Mouse (Mus musculus) limb, embryonic 10.5 days (tissue): ENCODE measurements around the gene Crtap. TPM values are rescaled to one million over a fixed set of nuclear protein-coding genes. Genes with fewer than 3 reads are reported as not detected.
A peak's percentile ranks its signal among the peaks of the same experiment; 100 is the strongest.
"Not testable (repeated sequence)": the region's sequence is repeated elsewhere in the genome, so short reads cannot be mapped to it uniquely, and the experiment has no call there.

ENCODE experiments used
- DNase-seq: peaks from one replicate; pipeline ENCODE4 v3.0.0-alpha.2; 2017; ENCODE audit warnings: low spot score
- H3K27ac ChIP-seq: fragments of 300-500 bp; sonication (generic); 2 replicates; pipeline ENCODE4 v1.5.1; 2016; ENCODE audit warnings: mild to moderate bottlenecking
- H3K27me3 ChIP-seq: fragments of 300-500 bp; sonication (generic); 2 replicates; pipeline ENCODE4 v1.6.1; 2016; ENCODE audit warnings: low read depth, mild to moderate bottlenecking; ENCODE audit not compliant: poor library complexity, severe bottlenecking
- H3K36me3 ChIP-seq: fragments of 300-500 bp; sonication (generic); 2 replicates; pipeline ENCODE4 v1.6.1; 2016; ENCODE audit warnings: mild to moderate bottlenecking, moderate library complexity
- H3K4me1 ChIP-seq: fragments of 300-500 bp; sonication (generic); 2 replicates; pipeline ENCODE4 v1.6.1; 2016
- H3K4me3 ChIP-seq: fragments of 300-500 bp; sonication (generic); 2 replicates; pipeline ENCODE4 v1.5.1; 2016; ENCODE audit warnings: mild to moderate bottlenecking, moderate library complexity
- H3K9me3 ChIP-seq: fragments of 300-500 bp; sonication (generic); replicated peaks from 2 replicates; pipeline ENCODE4 v1.6.1; 2016; ENCODE audit warnings: mild to moderate bottlenecking
- WGBS: fragments of 180-500 bp; shearing (Covaris S2); methylation state at CpG from one replicate; pipeline ENCODE4 v1.1.7; 2016; 5-methylcytosine and 5-hydroxymethylcytosine counted together
- polyA plus RNA-seq: library from polyadenylated mRNA; unstranded; fragments of >200 nt; fragmentation: Nextera tagmentation; extraction: Ambion mirVana; gene quantifications from 2 replicates; pipeline ENCODE4 v1.2.1, GENCODE M21; 2016

Gene Crtap
- polyA plus RNA-seq, 1 experiment from 2014 or later = 55.4 TPM

DNA sequence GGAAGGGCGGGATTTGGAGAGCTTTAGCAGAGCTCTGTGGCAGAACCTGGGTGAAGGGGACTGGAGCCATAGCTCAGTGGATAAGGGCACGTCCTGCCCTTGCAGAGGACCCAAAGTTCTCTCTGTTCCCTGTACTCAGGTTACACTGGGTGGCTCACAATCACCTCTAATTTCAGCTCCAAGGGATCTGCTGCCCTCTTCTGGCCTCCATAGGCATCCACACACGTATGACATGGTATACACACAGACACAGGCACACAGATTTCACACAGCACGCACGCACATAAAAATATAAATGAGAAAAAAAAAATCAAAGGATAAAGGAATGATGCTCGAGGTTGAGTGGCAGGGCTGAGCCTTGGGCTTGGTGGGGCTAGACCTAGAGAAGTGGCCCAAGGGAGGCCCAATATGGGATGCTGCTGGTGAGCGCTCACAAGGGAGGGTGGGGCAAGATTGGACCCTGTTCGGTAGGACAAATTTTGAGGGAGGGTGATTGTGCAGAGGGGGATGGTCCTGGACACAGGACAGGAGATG, 1.0 kb downstream of the Crtap start:
- H3K4me1 ChIP-seq = peaks cover 33% of the 10 kb centered on the region
- no peak for DNase-seq
- peak overlapping the region; percentile 78 for H3K4me3 ChIP-seq
- peak overlapping the region; percentile 91 for H3K27ac ChIP-seq
- WGBS = 75% methylated on average over 8 of the region's 8 CpGs
- peaks cover 9% of the 10 kb centered on the region for H3K36me3 ChIP-seq
- H3K27me3 ChIP-seq = no peaks in the 10 kb centered on the region
- H3K9me3 ChIP-seq = no peaks in the 10 kb centered on the region

DNA sequence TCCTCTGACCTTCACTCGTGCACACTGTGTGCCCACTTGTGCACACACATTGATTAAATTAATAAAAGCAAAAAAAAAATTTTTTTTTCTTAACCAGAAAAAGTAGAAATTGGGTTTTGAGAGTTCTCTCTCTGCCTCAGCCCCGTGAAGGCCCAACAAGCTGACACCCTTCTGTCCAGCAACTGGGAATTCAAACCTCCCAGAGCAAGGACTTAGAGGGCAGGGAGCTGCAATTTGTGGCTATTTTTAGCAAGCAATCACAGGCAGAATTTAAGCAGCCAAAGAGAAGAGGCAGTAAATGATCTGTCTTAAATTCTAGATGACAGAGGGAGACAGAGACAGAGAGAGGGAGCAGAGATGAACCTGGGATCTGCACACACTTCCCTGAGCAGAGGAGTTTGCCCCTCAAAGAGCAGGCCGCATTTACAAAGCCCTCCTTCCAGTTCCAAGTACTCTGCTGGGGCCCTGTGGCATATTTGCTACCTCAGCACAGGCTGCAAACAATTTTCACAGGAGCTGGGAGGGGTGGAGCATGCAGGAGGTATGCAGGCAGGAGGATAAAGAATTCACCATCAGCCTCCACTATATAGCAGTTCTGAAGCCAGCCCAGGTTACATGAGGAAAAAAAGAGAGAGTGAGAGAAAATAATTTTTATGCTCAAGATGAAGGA, 1.6 kb downstream of the Crtap start:
- H3K9me3 ChIP-seq = no peaks in the 10 kb centered on the region
- 74% methylated on average over 3 of the region's 3 CpGs for WGBS
- no peak overlapping the region for H3K4me3 ChIP-seq
- H3K27me3 ChIP-seq = no peaks in the 10 kb centered on the region
- H3K36me3 ChIP-seq = peaks cover 15% of the 10 kb centered on the region
- no peak overlapping the region for H3K27ac ChIP-seq
- H3K4me1 ChIP-seq = peaks cover 33% of the 10 kb centered on the region
- DNase-seq = no peak

DNA sequence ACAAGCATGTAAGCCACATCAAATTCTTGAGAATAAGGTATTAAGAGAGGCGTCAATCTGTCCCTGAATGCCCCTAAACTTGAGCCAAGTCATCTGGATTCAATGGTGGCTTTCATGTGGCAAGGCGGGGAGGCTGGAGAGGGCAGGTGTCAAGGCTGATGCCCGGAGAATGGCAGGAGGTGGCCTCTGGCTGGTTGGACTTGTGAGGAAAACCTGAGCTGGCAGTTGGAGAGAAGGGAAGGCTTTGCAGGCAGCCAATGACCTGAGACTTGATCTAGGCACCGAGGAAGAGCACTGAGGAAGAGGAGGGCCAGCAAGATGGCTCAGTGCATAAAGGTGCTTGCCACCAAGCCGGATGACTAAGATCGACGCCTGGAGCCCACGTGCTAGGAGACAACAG, 2.2 kb downstream of the Crtap start:
- H3K9me3 ChIP-seq = no peaks in the 10 kb centered on the region
- H3K4me3 ChIP-seq = no peak overlapping the region
- no peaks in the 10 kb centered on the region for H3K27me3 ChIP-seq
- WGBS = 84% methylated on average over 8 of the region's 8 CpGs
- H3K4me1 ChIP-seq = peaks cover 33% of the 10 kb centered on the region
- DNase-seq = no peak
- H3K36me3 ChIP-seq = peaks cover 18% of the 10 kb centered on the region
- H3K27ac ChIP-seq = no peak overlapping the region

DNA sequence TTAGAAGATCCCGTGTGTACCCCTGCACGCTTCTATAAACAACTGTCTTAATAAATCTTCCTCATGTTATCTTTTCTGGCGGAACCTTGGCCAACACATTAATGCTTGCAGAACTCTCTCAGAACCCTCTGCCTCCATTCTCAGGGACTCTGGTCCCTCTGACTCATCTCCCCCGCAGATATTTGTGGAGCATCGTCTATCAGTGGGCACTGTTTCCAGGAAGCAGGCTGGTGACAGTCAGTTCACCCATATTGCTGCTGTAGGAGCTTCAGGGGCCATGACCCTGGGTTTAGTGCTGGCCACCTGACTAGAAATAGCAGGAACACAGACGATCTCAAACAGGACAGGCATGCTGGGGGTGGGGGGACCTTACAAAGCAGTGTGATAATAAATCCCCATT, 3.4 kb downstream of the Crtap start:
- Histone ChIP-seq H3K36me3 (peaks cover 24% of the 10 kb centered on the region), H3K9me3 (no peaks in the 10 kb centered on the region), H3K27ac (no peak overlapping the region), H3K4me3 (no peak overlapping the region), H3K27me3 (no peaks in the 10 kb centered on the region), H3K4me1 (peaks cover 33% of the 10 kb centered on the region)
- WGBS = 52% methylated on average over 6 of the region's 6 CpGs
- no peak for DNase-seq

DNA sequence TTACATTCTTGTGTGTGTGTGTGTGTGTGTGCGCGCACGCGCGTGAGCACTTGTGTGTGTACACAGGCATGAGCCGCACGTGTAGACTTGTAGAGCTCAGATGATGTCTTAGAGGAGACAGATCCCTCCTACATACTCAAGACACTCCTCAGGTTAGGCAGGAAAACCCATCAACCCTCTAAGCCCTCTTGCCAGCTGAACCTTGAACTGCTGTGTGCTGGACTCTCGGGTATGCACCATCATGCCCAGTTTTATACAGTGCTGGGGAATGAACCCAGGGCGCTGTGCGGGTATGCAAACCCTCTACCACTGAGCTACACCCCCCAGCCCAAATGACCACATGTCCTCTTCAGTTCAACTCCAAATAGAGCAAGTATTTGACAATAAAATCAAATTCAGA, 5.3 kb downstream of the Crtap start:
- H3K36me3 ChIP-seq = peaks cover 25% of the 10 kb centered on the region
- WGBS = 96% methylated on average over 10 of the region's 10 CpGs
- no peak for DNase-seq

DNA sequence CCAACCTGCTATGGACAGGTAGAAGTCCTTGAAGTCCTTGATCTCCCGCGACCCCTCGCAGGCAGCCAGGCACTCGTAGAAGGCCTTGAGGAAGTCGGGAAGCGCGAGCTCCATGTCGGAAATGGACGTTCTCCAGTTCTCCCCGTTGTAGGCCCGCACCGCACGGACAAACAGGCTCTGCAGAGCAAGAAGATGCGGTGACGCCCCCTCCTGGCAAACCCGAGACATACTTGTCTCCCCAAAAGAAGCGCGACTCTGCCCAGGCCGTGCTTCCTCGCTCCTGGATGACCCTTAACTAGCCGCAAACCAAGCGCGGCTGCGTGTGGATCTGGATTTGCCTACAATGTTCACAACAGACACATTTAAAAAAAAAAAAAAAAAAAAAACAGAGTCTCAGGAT, 5.8 kb downstream of the Crtap start:
- Histone ChIP-seq H3K36me3 (peaks cover 30% of the 10 kb centered on the region), H3K4me3 (no peak overlapping the region), H3K27me3 (no peaks in the 10 kb centered on the region), H3K9me3 (no peaks in the 10 kb centered on the region), H3K27ac (no peak overlapping the region), H3K4me1 (peaks cover 19% of the 10 kb centered on the region)
- 93% methylated on average over 24 of the region's 24 CpGs for WGBS
- DNase-seq = no peak

More for the DNA sequence above, 5.3 kb downstream of the Crtap start:
- H3K4me1 ChIP-seq = peaks cover 24% of the 10 kb centered on the region
- H3K4me3 ChIP-seq = no peak overlapping the region
- H3K27me3 ChIP-seq = no peaks in the 10 kb centered on the region
- no peak overlapping the region for H3K27ac ChIP-seq
- H3K9me3 ChIP-seq = no peaks in the 10 kb centered on the region

DNA sequence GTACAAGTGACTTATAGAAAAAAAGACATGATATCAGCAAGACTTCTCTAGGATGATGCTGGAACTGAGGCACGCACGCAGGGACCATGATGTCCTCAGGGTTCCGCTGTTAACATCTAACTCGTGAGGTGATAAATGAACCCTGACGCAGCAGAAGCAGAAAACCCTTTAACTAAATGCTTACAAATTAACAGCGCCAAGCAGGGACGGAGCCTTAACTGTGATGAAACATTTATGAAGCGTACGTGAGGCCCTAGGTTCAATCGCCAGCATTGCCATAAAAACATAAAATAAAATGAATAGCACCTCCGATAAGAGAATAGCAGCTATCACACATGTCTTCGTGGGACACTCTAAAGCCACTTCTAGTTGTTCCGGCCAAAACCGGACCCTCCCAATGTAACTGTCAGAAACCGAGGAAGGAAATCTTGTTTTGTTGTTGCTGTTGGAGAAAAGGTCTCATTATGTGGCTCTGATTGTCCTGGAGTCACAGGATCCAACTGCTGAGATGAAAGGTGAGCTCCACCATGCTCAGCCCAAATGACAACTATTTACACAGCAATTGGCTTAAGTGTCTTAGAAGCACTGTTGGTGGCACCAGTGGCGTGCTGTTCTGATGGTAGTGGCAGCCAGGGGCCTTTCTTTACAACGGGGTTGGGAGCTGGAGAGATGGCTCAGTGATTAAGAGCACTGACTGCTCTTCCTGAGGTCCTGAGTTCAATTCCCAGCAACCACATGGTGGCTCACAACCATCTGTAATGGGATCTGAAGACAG, 7.4 kb downstream of the Crtap start:
- Histone ChIP-seq H3K9me3 (no peaks in the 10 kb centered on the region), H3K4me3 (no peak overlapping the region), H3K27ac (no peak overlapping the region), H3K4me1 (peaks cover 11% of the 10 kb centered on the region; the same call in 1 of the 2 replicates), H3K27me3 (no peaks in the 10 kb centered on the region), H3K36me3 (peaks cover 36% of the 10 kb centered on the region)
- DNase-seq = no peak
- WGBS = 79% methylated on average over 17 of the region's 17 CpGs

DNA sequence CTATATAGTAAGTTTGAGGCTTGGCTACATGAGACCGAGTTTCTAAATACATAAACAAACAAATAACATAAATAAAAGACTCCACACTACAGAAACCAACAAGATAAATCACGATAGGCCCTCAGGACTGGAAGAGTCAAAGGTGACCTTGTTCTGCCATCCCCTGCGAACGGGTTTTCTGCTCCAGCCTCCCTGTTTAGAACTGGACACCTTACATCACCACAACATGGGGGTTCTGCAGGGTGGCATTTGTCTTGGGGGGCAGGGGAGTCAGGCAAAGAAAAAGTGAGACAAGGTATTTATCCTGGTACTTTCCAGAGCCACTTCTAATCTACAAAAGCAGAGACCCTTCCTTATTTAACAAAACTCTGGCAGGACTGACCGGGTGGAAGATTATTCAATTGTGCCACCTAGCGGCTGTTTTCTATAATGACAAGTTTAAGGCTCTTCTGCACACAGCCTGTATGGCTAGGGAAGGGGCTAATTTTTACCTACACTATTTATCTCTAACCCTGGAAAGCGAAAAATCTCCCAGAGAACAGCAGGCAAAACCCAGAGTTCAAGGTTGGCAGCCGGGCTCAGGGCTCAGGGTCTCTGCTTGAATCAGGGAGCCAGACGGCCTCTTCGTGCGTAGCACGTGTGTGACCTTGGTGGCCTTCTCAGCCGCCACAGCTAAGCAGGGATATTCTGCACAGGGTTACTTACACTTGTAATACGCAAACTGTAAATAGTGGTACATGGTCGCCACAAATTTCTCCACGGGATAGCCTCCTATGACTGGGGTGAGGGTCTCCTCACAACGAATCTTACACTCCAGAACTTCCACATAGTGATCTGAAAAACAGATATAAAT, 9.4 kb downstream of the Crtap start:
- WGBS = 77% methylated on average over 17 of the region's 17 CpGs
- H3K9me3 ChIP-seq = no peaks in the 10 kb centered on the region
- H3K4me3 ChIP-seq = no peak overlapping the region
- no peaks in the 10 kb centered on the region for H3K4me1 ChIP-seq
- DNase-seq = peak; percentile 44
- peaks cover 52% of the 10 kb centered on the region for H3K36me3 ChIP-seq
- H3K27ac ChIP-seq = no peak overlapping the region
- no peaks in the 10 kb centered on the region for H3K27me3 ChIP-seq

DNA sequence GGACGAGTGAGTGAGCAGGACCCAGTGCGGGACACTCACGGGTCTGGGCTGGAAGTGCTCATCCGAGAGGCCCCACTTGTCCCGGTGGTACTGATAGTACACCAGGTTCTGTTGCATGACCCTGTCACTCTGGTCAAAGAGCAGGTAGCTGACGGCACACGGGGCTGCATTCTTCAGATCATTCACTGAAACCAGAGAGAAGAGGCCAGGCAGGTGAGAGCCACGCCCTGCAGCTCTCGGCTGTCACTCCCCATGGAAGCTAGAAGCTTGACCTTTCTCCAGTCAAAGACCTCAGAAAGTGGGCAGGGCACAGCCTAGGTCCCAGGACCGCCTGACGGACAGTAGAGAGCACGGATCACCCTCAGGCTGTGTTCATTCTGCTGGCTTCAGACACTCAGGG, 10.6 kb downstream of the Crtap start:
- no peak for DNase-seq
- WGBS = 87% methylated on average over 12 of the region's 12 CpGs
- Histone ChIP-seq H3K27me3 (no peaks in the 10 kb centered on the region), H3K4me3 (no peak overlapping the region), H3K9me3 (no peaks in the 10 kb centered on the region), H3K36me3 (peaks cover 52% of the 10 kb centered on the region), H3K27ac (no peak overlapping the region), H3K4me1 (no peaks in the 10 kb centered on the region)

DNA sequence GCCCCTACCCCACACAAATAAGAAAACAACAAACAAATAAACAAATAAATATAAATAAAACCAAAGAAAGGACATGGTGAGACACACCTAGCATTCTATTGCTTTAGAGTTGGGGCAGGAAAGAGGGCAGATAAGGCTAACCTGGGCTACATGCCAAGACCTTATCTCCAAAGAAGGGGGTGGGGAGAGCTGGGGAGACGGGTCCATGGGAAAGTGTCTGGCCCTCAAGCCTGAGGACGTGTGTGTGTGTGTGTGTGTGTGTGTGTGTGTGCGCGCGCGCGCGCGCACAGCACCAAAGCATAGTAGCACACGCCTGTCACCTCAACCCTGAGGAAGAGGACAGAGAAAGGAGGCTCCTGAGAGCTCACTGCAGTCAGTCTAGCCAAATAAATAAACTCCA, 13.3 kb downstream of the Crtap start:
- Histone ChIP-seq H3K4me3 (no peak overlapping the region), H3K36me3 (peaks cover 47% of the 10 kb centered on the region), H3K9me3 (no peaks in the 10 kb centered on the region), H3K27me3 (no peaks in the 10 kb centered on the region), H3K4me1 (no peaks in the 10 kb centered on the region), H3K27ac (no peak overlapping the region)
- DNase-seq = no peak
- 93% methylated on average over 10 of the region's 10 CpGs for WGBS

DNA sequence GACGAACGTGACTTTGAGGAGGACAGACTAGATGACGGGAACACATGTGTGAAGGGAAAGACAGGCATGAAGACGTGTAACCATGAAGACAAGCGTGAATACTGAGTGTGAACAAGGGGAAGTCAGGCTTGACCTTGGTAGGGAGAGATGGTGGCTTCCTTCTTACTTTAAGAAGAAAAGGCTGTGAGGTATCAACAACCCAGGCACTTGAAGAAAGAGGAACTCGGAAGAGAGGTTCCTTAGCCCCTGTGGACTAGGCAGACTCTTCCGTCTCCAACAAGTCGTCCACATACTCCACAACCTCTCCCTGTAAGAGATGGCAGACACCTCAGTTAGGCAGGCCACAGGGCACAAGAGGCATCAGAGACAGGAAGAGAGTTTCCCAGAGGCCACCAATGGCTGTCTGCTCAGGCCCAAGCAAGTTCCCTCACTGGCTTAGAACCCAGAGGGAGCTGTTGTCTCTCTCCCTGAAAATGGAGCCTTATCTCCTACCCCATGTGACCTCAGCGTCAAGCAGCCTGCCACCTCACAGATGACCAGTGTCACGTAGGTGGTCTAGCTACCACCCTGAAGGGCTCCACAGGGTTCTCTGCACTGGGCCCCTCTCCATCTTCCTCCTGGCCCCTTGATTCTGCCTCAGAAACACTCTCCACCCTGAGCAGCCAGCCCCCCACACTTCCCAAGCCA, 15.1 kb downstream of the Crtap start:
- peaks cover 47% of the 10 kb centered on the region for H3K36me3 ChIP-seq
- WGBS = 94% methylated on average over 10 of the region's 10 CpGs
- H3K27me3 ChIP-seq = no peaks in the 10 kb centered on the region
- H3K4me3 ChIP-seq = no peak overlapping the region
- no peaks in the 10 kb centered on the region for H3K4me1 ChIP-seq
- no peak overlapping the region for H3K27ac ChIP-seq
- H3K9me3 ChIP-seq = no peaks in the 10 kb centered on the region
- no peak for DNase-seq

DNA sequence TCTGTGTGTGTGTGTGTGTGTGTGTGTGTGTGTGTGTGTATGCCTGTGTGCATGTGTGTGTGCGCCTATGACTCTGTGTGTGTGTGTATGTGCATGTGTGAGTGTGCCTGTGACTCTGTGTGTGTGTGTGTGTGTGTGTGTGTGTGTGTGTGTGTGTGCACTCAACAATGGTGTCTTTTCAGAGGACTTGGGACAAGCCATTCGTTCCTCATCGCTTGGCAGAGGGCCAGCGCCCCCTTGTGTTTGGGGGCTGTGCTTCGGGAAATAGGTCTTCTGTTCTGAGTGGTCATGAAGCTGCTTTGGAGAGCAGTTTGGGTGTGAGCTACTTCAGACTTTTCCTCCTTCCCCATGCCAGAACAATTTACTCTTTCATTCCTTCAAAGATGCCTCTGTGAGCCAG, 18.8 kb downstream of the Crtap start:
- H3K4me1 ChIP-seq, H3K27ac ChIP-seq, DNase-seq, H3K4me3 ChIP-seq, H3K9me3 ChIP-seq: not testable (repeated sequence)
- WGBS = 35% methylated on average over 5 of the region's 5 CpGs
- peaks cover 23% of the 10 kb centered on the region for H3K27me3 ChIP-seq
- H3K36me3 ChIP-seq = peaks cover 23% of the 10 kb centered on the region
